Mouse (Mus musculus): ENCODE measurements around the gene Pkm. TPM values are rescaled to one million over a fixed set of nuclear protein-coding genes. Genes with fewer than 3 reads are reported as not detected.
A peak's percentile ranks its signal among the peaks of the same experiment; 100 is the strongest.

Pkm gene
- total RNA-seq, 2 experiments from 2014 or later = 1,087 to 1,168 TPM

DNA sequence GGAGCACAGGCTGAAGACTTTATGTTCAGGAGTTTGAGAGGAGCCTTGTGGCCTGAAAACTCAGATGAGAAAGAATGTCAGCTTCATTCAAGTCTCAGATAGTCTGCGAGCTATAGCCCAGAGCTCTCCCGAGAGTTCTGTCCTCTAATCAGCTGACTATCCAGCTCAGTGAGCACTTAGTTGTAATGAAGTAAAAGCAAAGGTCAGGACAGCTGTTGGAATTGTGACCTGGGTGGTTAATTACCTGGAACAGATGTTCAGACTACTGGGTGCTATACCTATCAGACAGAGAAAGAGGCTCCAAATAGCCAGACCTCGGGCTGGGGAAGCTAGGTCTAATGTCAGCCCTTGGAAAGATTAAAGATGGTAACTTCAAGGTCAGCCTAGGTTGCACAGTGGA lies 7.8 kb downstream of the Pkm start:
- no peak for DNase-seq
- intact Hi-C loops (cut with DNase I) = no loop called here

DNA sequence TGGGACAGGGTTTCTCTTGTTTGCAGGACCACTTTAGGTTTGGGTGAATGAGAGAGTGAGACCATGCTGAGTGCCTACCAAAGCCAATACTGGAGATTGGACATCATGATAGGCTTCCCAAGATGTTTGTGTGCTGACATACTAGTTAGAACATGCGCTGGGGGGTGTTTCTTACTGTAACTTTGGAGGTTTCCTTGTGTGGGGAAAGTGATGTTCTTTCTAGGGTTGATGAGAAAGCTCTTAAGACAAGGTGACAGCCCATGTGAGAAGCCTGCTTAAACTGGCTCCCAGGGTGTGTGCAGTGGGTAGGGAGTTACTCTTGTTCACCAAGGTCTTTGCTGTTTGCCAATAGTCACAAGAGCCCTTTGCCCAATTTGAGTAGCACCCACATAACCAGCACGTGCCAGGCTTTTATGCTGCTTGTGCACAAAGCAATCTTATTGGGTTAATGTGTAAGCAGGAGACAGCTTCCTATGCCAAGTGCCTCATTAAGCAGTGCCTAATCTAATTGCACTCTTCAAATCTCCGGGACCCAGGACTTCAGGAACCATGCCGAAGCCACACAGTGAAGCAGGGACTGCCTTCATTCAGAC lies 8.6 kb downstream of the Pkm start:
- intact Hi-C loops (cut with DNase I) = no loop called here
- DNase-seq = no peak

DNA sequence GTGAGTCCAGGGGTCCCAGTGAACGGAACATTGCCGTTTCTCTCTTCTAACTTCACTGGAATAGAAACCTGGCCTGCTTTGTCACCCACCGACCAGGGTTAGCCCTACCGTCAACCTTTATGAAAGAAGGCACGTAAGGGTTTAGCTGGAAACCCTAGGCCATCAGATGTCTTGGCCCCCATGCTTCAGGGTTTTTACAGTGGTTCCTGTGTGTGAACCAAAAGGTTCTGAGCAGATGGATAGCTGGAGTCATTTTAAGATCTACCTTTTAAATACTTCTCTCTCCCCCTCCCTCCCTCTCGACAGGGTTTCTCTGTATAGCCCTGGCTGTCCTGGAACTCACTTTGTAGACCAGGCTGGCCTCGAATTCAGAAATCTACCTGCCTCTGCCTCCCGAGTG lies 9.8 kb downstream of the Pkm start:
- intact Hi-C loops (cut with DNase I) = no loop called here
- DNase-seq = no peak

DNA sequence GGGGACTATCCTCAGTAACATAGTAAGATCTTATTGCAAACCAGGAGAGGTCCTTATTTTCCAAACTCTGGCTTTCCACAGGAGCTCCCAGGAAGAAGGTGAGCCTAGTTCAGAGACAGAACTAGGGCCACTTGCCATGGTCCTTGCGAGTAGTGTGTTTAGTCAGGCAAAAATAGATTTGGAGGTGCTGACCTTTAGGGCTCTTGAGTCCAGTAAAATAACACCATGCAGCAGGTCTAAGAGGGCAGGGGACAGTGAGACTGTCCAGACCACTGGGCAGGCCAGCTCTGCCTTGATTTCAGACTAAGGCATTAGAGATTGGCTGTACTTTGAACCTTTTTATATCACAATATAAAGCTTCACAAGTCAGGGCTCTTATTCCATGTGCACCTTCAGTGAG lies 10.6 kb downstream of the Pkm start:
- no peak for DNase-seq
- intact Hi-C loops (cut with DNase I) = no loop called here

DNA sequence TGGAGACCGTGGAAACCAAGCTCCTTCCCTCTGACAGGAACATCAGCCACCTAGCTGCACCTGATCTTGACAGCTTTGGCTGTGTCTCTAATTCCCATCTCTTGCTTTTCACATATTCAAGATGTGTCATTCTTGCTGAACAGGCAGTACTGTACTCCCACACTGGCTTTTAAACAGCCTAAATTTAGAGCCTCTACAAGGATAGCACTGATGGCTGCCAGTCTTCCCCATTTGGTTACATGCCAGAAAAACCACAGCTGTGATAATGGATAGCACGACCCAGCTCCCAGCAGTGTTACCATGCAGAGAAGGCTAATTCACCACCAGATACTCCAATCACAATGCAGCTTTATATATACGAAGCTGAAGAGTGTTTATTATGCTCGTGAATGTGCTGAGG lies 11.1 kb downstream of the Pkm start:
- intact Hi-C loops (cut with DNase I) = no loop called here
- no peak for DNase-seq

DNA sequence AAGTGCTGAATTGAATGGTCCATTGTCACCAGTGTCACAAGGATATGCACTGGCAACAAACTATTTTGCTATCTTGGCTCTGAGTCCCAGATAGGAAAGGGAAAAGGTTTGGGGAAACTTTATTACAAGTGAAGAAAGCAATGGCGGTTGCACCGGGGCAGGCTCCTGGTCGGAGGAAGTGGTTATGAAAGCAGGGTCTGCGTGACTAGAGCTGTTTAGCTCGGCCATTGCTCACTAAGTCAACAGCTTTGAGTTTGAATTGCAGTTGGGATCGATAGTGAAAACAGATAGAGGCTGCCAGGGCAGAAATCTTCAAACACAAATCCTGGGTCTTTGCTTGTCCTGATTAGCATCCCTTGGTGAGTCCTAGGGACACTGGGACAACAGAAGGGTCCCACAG lies 11.7 kb downstream of the Pkm start:
- intact Hi-C loops (cut with DNase I) = no loop called here
- DNase-seq = no peak

- intact Hi-C loops (cut with DNase I) = no loop called here
- DNase-seq = no peak
These were observed 12.3 kb downstream of the Pkm start for GRCm38 (mm10) chr9:59668473-59668872.

- no peak for DNase-seq
- intact Hi-C loops (cut with DNase I) = no loop called here
These were observed 13.0 kb downstream of the Pkm start for GRCm38 (mm10) chr9:59669172-59669571.

GRCm38 (mm10) chr9:59672195-59672894 lies 16.2 kb downstream of the Pkm start:
- intact Hi-C loops (cut with DNase I) = no loop called here
- DNase-seq = peak in 1 of 2 experiments; percentile 42

GRCm38 (mm10) chr9:59673427-59673826 lies 17.3 kb downstream of the Pkm start:
- no peak for DNase-seq
- intact Hi-C loops (cut with DNase I) = no loop called here

GRCm38 (mm10) chr9:59675598-59675997 lies 19.4 kb downstream of the Pkm start:
- DNase-seq = no peak
- intact Hi-C loops (cut with DNase I) = loop anchor here (2.0 to 5.0 kb wide), 2 partner anchors 15 to 38 kb away; no protein-coding TSS in a partner anchor

GRCm38 (mm10) chr9:59678313-59678712 lies 22.1 kb downstream of the Pkm start:
- intact Hi-C loops (cut with DNase I) = loop anchor here (2.0 to 5.0 kb wide), 2 partner anchors 41 to 112 kb away; no protein-coding TSS in a partner anchor
- DNase-seq = no peak

DNA sequence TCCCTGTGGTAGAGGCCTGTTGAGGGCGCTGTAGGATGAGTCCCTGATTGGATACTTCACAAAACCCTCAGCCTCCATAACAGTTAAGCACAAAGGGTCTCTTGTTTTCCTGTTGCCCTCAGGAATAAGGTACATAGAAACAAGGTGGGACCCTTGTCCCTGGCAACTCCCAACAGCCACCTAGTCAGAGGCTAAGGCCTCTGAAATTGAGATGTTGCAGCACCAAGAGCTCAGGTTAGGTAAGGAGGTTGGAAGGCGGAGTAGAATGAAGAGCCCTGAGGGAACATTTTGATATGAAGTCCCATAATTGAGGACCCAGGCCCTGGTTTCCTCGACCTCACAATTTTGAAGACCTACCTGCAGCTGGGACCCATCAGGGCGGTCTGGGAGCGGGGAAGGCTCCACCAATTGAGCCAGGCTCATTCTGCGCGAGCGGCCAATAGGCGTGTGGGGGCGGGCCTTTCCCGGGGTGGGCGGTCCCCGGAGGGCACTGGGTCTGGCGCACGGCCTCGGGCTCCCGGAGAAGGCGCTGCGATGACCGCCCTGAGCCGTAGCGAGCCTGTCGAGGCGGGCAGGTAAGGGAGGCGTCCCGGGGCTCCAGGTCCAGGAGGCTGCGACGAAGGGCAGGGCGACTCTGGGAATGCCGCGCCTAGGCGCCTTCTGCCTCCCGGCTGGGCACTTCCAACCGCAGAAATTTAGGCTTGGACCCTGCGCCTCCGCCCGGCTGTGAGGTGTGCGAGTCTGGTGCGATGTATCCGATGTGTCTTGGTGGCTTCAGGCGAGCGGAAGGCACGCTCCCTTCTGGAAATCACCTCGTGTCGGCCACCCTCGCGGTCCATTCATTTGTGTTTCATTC lies 23.7 kb downstream of the Pkm start, which contains the start of gene Gramd2:
Gene Gramd2, plus strand, starts transcription at position 467 of the 856 bp plus-strand sequence.
- peak; percentile 69 to 70 for DNase-seq
- intact Hi-C loops (cut with DNase I) = loop anchor here (2.0 to 5.0 kb wide), 2 partner anchors 43 to 113 kb away; no protein-coding TSS in a partner anchor

- intact Hi-C loops (cut with DNase I) = no loop called here
- no peak for DNase-seq
These were observed 24.3 kb downstream of the Pkm start for GRCm38 (mm10) chr9:59680534-59680875.

GRCm38 (mm10) chr9:59684020-59684419 lies 27.9 kb downstream of the Pkm start:
- intact Hi-C loops (cut with DNase I) = no loop called here
- DNase-seq = no peak

DNA sequence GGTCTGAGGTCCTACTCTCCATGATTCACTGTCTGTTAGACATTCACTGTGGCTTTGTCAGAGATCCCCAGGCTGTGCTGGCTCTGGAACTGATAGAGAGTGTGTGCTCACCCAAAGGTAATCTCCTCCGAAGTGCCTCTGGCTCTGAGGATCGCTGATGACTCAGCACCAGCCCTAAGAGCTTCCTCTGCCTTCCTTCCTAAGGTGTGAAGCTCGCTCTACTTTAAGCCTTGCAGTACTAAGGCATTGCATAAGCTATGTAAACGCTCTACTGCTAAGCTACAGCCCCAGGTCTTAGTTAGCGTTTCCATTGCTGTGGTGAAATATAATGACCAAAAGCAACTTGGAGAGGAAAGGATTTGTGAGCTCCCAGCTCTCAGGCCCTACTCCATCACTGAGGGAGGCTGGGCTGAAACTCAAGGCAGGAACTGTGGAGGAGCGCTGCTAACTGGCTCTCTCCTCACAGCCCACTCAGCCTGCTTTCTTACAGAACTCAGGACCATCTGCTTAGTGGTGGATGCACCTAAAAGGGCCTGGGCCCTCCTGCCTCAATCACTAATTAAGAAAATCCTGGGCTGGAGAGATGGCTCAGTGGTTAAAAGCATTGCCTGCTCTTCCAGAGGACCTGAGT lies 31.4 kb downstream of the Pkm start:
- intact Hi-C loops (cut with DNase I) = no loop called here
- no peak for DNase-seq

DNA sequence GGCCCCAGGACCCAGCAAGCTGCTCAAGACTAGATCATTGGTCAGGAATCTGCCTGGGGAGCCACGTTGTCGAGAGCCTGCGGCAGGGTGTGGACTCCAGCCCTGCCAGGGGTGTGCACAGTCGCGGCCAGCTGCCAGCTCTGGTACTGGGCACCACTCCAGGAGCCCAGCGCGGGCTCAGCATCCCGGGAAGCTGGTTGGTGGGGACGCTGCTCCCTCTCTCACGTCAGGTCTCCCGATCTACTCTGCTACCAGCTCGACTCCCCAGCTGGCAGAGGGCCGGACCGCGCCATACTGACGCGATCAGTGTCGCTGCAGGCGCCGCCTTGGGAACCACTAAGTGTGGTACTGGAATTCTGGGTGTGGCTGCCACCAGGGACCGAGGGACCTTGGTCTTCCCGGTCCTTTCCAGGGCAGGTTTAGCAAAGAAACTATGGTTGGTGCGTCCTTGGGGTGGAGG lies 35.5 kb downstream of the Pkm start:
- intact Hi-C loops (cut with DNase I) = no loop called here
- DNase-seq = peak; percentile 81 to 84

GRCm38 (mm10) chr9:59692145-59692544 lies 36.0 kb downstream of the Pkm start:
- no peak for DNase-seq

GRCm38 (mm10) chr9:59694571-59695450 lies 38.6 kb downstream of the Pkm start:
- intact Hi-C loops (cut with DNase I) = no loop called here
- no peak for DNase-seq

More at GRCm38 (mm10) chr9:59692145-59692544, 36.0 kb downstream of the Pkm start:
- intact Hi-C loops (cut with DNase I) = no loop called here

GRCm38 (mm10) chr9:59695451-59695813 lies 39.3 kb downstream of the Pkm start:
- intact Hi-C loops (cut with DNase I) = no loop called here
- no peak for DNase-seq
